Mouse (Mus musculus) Muller cell, postnatal 12 days (primary cell): ENCODE measurements around the gene Tysnd1.

ENCODE experiments used
- DNase-seq: peaks from one replicate; pipeline ENCODE4 v3.0.0-alpha.2; 2015; ENCODE audit errors: inconsistent ontology term

The Tysnd1 gene

DNA sequence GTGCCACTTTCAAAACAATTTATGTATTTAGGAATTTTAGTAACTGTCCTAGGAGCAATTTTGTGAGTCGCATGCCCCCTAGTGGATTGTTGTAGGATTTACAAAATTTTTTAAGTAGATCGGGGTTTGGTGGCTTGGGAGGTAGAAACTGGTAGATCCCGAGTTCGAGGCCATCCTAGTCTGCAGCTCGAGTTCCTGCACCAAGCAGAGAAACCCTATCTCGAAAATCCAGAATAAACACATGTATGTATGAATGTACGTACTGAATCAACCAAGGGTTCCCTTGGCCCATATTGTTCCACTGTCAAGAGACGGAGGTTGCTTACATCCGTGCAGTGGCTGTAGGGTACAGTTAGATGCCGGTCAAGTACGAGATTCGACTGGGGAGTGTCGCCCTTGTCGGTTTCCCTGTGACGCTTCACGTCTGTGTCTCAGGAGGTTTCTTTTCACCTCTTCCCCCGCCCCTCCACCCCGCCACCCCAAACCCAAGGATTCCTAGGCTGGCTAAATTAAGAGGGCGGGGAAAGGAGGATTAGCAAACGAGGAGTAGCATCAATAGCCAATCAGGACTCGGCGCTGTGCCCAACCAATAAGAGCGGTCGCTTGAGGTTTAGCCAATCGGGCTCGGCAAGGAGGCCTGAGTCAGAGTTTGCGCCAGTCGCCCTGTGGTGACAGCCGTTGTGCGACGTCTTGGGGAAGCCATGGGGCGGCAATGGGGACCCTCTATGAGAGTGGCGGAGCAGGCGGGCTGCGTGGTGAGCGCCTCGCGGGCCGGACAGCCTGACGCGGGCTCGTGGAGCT is at the start of gene Tysnd1:
Gene Tysnd1, plus strand, starts transcription at position 645 of the 801 bp plus-strand sequence.
- DNase-seq, result peak; percentile 97

GRCm38 (mm10) chr10:61646557-61646956 is 48.8 kb upstream of the Tysnd1 start:
- no peak for DNase-seq

DNA sequence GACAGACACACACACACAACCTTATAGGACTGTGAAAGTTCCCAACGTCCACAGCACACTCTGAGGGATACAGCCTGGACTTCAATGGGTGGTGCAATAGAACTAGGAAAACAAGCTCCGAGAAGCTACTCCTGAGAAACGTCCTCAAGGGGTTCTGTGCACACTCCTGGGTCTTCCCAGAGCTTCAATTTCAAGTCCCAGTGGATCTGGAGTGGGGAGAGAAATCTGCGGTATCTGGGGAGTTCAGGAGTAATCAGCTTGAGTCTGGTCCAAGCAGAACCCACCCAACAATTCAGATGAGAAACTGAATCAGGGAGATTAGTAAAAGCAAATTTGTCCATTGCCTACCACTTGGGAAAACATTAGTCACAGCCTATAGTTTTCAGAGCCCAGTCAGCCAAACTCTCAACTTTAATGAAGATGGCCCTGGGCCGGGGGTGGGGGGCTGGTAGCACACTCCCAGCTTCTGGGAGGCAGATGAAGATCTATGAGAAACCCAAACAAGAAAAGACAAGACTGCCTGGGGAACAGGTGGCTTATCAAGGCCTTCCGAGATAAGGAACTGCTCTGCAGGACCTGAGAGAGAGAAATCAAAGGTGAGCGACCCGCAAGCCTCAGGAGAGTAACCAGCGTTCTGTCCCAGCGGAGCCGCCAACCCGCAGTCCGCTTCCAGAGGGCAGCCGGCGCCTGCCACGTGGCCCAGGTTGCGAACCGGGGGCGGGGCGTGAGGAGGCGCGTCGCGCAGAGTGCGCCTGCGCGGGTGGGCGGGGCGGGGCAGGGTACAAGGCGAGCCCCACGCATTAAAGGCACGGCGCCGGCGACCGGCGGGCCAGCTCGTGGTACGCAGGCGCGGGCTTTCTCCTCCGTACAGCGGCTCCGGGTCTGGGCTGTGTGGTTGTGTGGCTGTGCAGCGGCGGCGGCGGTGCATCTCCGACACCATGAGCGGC is 47.3 kb upstream of the Tysnd1 start, which contains the start of gene Ppa1:
Gene Ppa1, plus strand, starts transcription at position 763 of the 947 bp plus-strand sequence.
- DNase-seq, result peak; percentile 95

DNA sequence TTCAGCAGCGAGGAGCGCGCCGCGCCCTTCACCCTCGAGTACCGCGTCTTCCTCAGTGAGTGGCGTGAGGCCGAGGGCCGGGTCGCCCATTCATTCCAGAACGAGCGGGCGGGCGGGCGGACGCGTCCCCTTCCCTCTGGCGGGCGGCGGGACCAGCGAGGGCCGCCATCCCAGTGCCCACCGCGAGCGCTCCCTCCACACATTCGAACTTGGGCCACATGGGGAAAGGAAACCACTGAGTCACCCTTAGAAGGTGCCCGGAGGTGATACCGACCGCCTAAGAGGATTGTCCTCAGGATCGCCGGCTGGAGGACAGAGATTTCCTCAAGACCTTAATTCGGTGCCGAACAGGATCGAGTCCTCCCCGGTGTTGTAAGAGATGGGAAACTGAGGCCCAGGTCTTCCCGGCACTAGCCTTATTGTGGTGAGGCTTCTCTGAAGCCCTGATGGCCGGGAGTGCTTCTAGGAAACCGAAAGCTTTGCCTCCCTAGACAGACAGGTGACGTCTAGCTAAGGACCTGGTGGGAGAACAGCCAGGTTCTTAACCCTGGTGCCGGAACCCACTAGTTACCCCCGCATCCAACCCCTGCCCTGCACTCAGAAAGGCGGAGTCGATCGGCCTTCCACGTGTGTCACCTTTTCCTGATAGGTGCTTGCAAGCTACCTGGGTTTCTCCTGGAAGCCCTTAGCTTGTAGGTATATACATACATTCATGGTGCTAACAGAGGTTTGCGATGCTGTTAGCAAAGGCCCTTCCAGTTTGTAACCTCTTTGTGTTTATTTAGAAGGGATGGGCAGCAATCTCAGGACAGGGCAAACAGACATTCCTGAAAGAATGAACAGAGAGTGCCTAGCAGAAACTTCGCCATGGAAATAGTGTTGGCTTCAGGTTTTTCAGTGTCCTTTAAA is 46.3 kb upstream of the Tysnd1 start:
- DNase-seq, result peak; percentile 32

DNA sequence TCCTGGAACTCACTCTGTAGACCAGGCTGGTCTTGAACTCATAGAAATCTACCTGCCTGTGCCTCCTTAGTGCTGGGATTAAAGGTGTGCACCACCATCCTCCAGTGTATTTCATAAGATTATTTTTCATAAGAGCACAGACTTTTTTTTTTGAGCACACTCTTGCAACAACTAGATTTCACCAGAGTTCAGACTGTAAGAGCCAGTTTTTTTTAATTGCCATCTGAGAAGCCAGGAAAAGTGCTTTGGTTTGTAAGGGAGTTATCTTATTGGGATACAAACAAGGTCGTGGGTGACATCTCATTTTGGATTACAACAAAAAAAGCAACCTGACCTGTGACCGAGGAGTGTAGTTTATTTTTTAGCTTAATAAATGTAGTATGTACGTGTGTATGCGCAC is 41.2 kb upstream of the Tysnd1 start:
- no peak for DNase-seq

DNA sequence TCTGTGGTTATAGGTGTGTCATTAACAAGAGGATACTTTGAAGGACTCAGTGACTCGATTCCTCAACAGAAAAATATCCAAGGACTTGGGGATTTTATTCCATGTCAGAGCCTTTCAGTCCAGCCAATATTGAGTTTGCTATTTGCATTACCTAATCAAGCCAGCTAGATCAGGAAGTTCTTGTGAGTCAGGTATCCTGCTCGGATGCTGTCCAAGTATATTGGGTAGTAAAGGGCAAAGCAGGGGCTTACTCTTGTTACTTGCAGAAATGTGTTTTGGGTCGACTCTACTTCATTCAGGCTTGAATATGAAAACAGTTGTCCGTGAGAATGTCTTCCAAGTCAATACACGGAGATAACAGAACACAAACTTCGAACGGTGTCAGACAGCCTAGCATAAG is 40.6 kb upstream of the Tysnd1 start:
- DNase-seq, result no peak

GRCm38 (mm10) chr10:61655188-61655587 is 40.1 kb upstream of the Tysnd1 start:
- DNase-seq, result no peak

GRCm38 (mm10) chr10:61656928-61657882 is 38.1 kb upstream of the Tysnd1 start:
- DNase-seq, result no peak

GRCm38 (mm10) chr10:61657985-61658384 is 37.3 kb upstream of the Tysnd1 start:
- peak; percentile 35 for DNase-seq

DNA sequence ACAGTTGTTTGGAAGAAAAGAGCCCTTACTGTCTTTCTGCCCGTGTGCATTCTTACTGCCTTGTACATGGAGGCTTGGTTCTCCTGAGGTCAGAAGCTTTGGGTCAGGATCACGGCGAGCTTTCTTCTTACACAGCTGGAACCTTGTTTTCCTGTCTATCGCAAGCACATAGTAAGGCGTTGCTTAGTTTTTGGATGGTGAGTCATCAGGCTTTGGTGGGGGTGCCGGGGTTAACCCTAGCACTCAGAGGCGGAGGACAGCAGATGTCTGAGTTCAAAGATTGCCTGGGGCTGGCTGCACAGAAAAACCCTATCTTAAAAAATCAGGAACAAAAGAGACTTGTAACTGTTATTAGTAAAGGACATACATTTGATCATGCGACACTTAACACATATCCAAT is 33.4 kb upstream of the Tysnd1 start:
- no peak for DNase-seq

GRCm38 (mm10) chr10:61662391-61662988 is 32.8 kb upstream of the Tysnd1 start:
- DNase-seq, result no peak

DNA sequence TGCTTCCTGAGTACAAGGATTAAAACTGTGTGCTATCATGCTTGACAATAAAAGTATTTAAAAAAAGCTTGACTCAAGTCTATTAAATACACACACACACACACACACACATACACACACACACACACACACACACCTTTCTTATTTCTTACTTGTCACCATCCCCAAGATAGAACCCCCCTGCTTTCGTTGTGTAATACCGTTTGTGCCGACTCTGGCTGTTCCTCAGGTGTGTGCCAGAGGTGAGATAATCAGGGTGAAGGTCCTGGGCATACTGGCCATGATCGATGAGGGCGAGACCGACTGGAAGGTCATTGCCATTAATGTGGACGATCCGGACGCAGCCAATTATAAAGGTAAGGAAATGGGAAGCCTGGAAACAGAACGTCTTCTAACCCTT is 30.2 kb upstream of the Tysnd1 start:
- no peak for DNase-seq

GRCm38 (mm10) chr10:61665651-61666050 is 29.7 kb upstream of the Tysnd1 start:
- no peak for DNase-seq

GRCm38 (mm10) chr10:61669289-61669688 is 26.0 kb upstream of the Tysnd1 start:
- DNase-seq, result peak; percentile 87

DNA sequence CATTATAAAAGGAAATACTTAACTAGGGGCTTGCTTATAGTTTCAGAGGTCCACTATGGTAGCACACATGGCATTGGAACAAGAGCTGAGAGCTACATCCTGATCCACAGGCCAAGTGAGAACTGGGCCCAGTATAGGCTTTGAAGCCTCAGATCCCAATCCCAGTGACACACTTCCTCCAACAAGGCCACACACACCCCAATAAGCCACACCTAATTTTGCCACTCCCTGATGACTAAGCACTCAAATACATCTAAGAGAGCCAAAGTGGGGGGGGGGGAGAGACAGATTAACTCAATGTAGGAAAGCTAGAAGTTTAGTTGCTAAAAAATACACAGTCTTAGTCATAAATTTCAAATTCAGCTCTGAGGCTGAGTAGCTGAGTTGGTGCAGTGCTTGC is 25.4 kb upstream of the Tysnd1 start:
- DNase-seq, result peak; percentile 30

DNA sequence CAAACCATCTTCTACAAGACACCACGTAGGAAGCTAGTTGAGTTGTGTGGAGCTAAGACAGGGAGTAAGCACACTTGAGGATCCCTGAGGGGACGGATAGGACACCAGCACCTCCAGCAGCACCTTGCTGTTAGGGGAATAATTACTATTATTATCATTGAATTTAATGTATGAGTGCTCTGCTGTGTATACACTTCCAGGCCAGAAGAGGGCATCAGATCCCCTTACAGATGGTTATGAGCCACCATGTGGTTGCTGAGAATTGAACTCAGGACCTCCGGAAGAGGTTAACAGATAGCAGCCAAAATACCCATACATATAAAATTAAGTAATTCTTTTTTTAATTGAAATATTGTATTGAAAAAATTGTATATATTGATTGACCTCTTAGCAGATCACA is 24.6 kb upstream of the Tysnd1 start:
- DNase-seq, result no peak

- DNase-seq, result no peak
Observed at GRCm38 (mm10) chr10:61675935-61676334, 19.4 kb upstream of the Tysnd1 start.

- peak; percentile 23 for DNase-seq
Observed at GRCm38 (mm10) chr10:61679545-61679944, 15.8 kb upstream of the Tysnd1 start.

DNA sequence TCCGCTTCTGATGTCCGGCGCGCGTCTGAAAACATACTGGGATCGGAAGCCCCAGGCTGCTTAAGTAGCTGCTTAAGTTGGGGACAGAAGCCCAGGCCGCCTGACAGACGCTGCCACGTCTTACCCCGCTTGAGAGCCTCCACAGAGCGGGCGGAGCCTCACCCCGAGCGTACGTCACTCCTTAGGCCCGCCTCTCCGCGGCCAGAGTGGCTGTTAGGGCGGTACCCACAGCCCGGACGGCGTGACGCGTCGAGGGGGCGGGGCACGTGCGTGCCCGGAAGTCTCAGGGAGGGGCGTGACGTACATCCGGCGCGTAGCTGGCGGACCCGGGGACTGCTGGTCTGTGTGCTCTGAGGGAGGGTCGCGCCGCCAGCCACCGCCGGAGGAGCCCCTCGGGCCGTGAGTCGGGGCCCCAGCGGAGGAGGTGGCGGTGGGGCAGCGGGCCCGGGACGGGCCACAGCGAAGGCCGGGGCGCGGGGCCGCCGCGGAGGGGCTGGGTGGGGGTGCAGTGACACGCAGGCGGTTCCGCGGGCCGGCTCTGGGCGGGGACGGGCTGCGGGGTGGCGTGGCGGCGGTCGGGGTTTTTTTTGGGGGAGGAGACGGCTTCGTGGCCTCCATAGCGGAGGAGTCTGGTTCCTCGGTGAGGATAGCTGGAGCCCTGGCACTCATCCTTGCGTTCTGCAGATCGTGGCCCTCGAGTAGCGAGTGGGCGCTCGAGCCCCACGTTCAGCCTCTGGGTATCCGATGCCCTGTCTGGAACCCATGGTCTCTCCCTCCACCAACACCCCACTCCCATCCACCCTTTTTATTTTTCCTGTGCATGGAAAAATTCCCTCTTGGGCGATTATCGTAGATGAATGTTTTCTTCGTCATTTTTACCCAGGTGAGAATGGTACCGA is 15.1 kb upstream of the Tysnd1 start, which contains the start of gene Sar1a:
Gene Sar1a, plus strand, starts transcription at position 285 of the 899 bp plus-strand sequence.
- DNase-seq, result peak; percentile 99
